ENCODE assay signal across 8 mouse cellular contexts in the genomic region with DNA sequence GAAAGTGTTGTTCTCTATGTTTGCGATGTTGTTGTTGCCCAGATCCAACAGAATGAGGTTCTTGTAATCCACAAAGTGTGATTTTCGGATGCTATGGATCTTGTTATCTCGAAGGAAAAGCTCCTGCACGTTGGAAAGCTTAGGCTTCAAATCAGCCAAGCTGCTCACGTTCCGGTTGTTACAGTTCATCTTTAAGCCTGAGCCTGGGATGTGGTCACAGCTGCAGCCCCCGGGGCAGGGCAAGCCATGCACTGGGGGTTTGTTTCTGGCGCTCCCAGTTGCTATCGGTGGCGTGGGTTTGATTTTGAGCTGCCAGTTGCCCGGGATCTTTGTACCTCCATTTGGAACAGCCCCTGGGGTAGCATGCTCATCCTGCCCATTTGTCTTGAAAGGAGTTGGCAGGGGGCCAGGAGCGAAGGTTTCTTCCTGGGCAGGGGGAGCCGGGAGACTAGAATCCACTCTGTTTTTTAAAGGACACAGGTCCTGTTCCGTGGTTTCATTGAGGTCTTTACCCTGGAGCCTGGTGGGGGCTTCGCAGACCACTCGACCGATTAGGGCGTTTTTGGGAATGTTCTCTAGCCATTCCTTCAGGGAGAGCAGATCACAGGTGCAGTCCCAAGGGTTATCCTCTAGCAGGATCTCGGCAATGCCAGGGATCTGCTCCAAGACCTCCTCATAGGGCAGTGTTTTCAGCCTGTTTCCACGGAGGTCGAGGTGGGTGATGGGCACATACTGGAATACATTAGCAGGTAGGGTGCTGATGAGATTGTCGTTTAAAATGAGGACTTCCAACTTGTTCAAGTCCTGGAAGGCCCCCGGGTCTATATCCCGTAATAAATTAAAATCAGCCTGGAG. TPM values are rescaled to one million over a fixed set of nuclear protein-coding genes. Genes with fewer than 3 reads are reported as not detected.
DNase-seq lines count a peak whose midpoint lies in the region; ATAC-seq and TF ChIP-seq lines count a peak whose summit lies in the region.

No protein-coding gene starts in this region.

- TF ChIP-seq CTCF in cerebellum, adult 2 months (IDR thresholded peaks at IDR 0.05; ENCODE audit: borderline replicate concordance, insufficient read depth, low read depth, low read length): no peak
- TF ChIP-seq CTCF in forebrain, postnatal 0 days (IDR thresholded peaks at IDR 0.05; ENCODE audit: low read depth): no peak

- TF ChIP-seq POLR2A in cerebellum, adult 2 months (IDR thresholded peaks at IDR 0.05; ENCODE audit: borderline replicate concordance, insufficient read depth, low read length): peak; percentile 12; the same call in 1 of the 2 replicates

- peak; percentile 20 for DNase-seq in adrenal gland, postnatal 10 days
- no peak for DNase-seq in adrenal gland, adult 18-20 months (ENCODE audit: low spot score in 2 of 2)
- peak; percentile 81 to 88 for DNase-seq in cerebellum, adult 2 months
- peak; percentile 69 for DNase-seq in forebrain, postnatal 0 days
- DNase-seq in limb, embryonic 11.5 days (ENCODE audit: low spot score): peak; percentile 26
- peak; percentile 76 for DNase-seq in right cerebral cortex, postnatal 14 days

- peak overlapping the region; percentile 80 for H3K4me2 ChIP-seq in forebrain, postnatal 0 days (ENCODE audit: low read depth)
- H3K4me2 ChIP-seq in kidney, embryonic 15.5 days: peak overlapping the region; percentile 73
- H3K4me2 ChIP-seq in limb, embryonic 11.5 days (ENCODE audit: low read depth, severe bottlenecking): peak overlapping the region; percentile 45

- 0 out of 2 replicates have a peak, but pooled peaks have one; percentile 8 for ATAC-seq in forebrain, postnatal 0 days
- ATAC-seq in kidney, embryonic 15.5 days (replicated peaks; ENCODE audit: low FRiP score): no peak
- no peak for ATAC-seq in limb, embryonic 11.5 days (ENCODE audit: insufficient number of reproducible peaks, low FRiP score, low TSS enrichment, low read depth)
- ATAC-seq in CD4-positive, CD25-positive, alpha-beta regulatory T cell, adult 4 months: no peak

- H3K27me3 ChIP-seq in cerebellum, adult 2 months (ENCODE audit: control insufficient read depth, insufficient read depth, low read length): no peaks in the 10 kb centered on the region
- H3K27me3 ChIP-seq in forebrain, postnatal 0 days (ENCODE audit: insufficient read depth, low read length): no peaks in the 10 kb centered on the region
- H3K27me3 ChIP-seq in kidney, embryonic 15.5 days: peaks cover 44% of the 10 kb centered on the region
- peaks cover 34% of the 10 kb centered on the region for H3K27me3 ChIP-seq in limb, embryonic 11.5 days (ENCODE audit: control insufficient read depth, insufficient read depth, low read length)

- H3K27ac ChIP-seq in cerebellum, adult 2 months (ENCODE audit: insufficient read depth, low read length): peak overlapping the region; percentile 58
- H3K27ac ChIP-seq in forebrain, postnatal 0 days (ENCODE audit: low read depth, low read length): peak overlapping the region; percentile 89
- no peak overlapping the region for H3K27ac ChIP-seq in kidney, embryonic 15.5 days
- H3K27ac ChIP-seq in limb, embryonic 11.5 days (replicated peaks; ENCODE audit: low read depth, low read length): no peak overlapping the region

- H3K36me3 ChIP-seq in forebrain, postnatal 0 days (ENCODE audit: insufficient read depth): no peaks in the 10 kb centered on the region
- H3K36me3 ChIP-seq in kidney, embryonic 15.5 days: no peaks in the 10 kb centered on the region
- H3K36me3 ChIP-seq in limb, embryonic 11.5 days (ENCODE audit: control insufficient read depth, insufficient read depth, low read length): no peaks in the 10 kb centered on the region

- H3K9me3 ChIP-seq in forebrain, postnatal 0 days (ENCODE audit: low read length): no peaks in the 10 kb centered on the region
- H3K9me3 ChIP-seq in kidney, embryonic 15.5 days (replicated peaks): no peaks in the 10 kb centered on the region
- no peaks in the 10 kb centered on the region for H3K9me3 ChIP-seq in limb, embryonic 11.5 days (ENCODE audit: control insufficient read depth, low read length)

- under 1% methylated on average over 24 of the region's 24 CpGs for WGBS in cerebellum, adult 2 months
- WGBS in forebrain, postnatal 0 days: under 1% methylated on average over 24 of the region's 24 CpGs
- 2% methylated on average over 24 of the region's 24 CpGs for WGBS in kidney, embryonic 15.5 days
- WGBS in limb, embryonic 11.5 days: 4% methylated on average over 24 of the region's 24 CpGs

- peak overlapping the region; percentile 70 for H3K4me3 ChIP-seq in cerebellum, adult 2 months (replicated peaks; ENCODE audit: insufficient read depth, low read depth, low read length)
- H3K4me3 ChIP-seq in forebrain, postnatal 0 days (ENCODE audit: low read depth, low read length): peak overlapping the region; percentile 68
- peak overlapping the region; percentile 45 for H3K4me3 ChIP-seq in kidney, embryonic 15.5 days (replicated peaks)
- no peak overlapping the region for H3K4me3 ChIP-seq in limb, embryonic 11.5 days (ENCODE audit: low read depth, low read length)

- peak overlapping the region; percentile 83 for H3K9ac ChIP-seq in forebrain, postnatal 0 days
- H3K9ac ChIP-seq in kidney, embryonic 15.5 days: no peak overlapping the region
- H3K9ac ChIP-seq in limb, embryonic 11.5 days (ENCODE audit: low read length): no peak overlapping the region

- H3K4me1 ChIP-seq in cerebellum, adult 2 months (ENCODE audit: control insufficient read depth, insufficient read depth, low read length): no peaks in the 10 kb centered on the region
- no peaks in the 10 kb centered on the region for H3K4me1 ChIP-seq in forebrain, postnatal 0 days (ENCODE audit: insufficient read depth)
- H3K4me1 ChIP-seq in kidney, embryonic 15.5 days: peaks cover 42% of the 10 kb centered on the region
- no peaks in the 10 kb centered on the region; the same call in 1 of the 2 replicates for H3K4me1 ChIP-seq in limb, embryonic 11.5 days (ENCODE audit: control insufficient read depth, insufficient read depth, low read length)

RNA-seq across cellular contexts. Expression of a gene that starts 1.7 kb away (rescaled TPM):
- 1 to 10 TPM; 1.1 to 2.2 TPM for total RNA-seq in adrenal gland, postnatal 10 days (2021)
- 1 to 10 TPM in 1 of 2 experiments, under 1 TPM in 1; 0.99 to 1.3 TPM for total RNA-seq in adrenal gland, adult 18-20 months (2021)
- 34.6 and 36.7 TPM in 2 replicates for polyA plus RNA-seq in cerebellum, adult 2 months (2012; rRNA removed)
- total RNA-seq in forebrain, postnatal 0 days (2014; rRNA removed): 25.3 and 29.8 TPM in 2 replicates
- 16.7 and 21.4 TPM in 2 replicates for polyA plus RNA-seq in forebrain, postnatal 0 days (2015; fragmentation: Nextera tagmentation; extraction: Ambion mirVana)
- polyA plus RNA-seq in kidney, embryonic 15.5 days (2015; fragmentation: Nextera tagmentation; extraction: Ambion mirVana): 0.88 and 0.90 TPM in 2 replicates
- polyA plus RNA-seq in limb, embryonic 11.5 days (2014; fragmentation: Nextera tagmentation; extraction: Ambion mirVana): 0.44 and 0.54 TPM in 2 replicates
- not detected for polyA plus RNA-seq in CD4-positive, CD25-positive, alpha-beta regulatory T cell, adult 4 months (2017; shearing (Covaris generic))

Comparison
In these comparisons a context has a peak if more than half of its experiments do, and no peak if none do; other contexts are left out.
1. DNase-seq: peak in adrenal gland, postnatal 10 days (single experiment), cerebellum, adult 2 months (2 of 2), forebrain, postnatal 0 days (single experiment), limb, embryonic 11.5 days (single experiment) and right cerebral cortex, postnatal 14 days (single experiment); none in adrenal gland, adult 18-20 months (0 of 2).
2. H3K27ac ChIP-seq: peak in cerebellum, adult 2 months (single experiment) and forebrain, postnatal 0 days (single experiment); none in kidney, embryonic 15.5 days (single experiment) and limb, embryonic 11.5 days (single experiment).
3. Peak in every context shown above with its lines, with median percentiles within 50 percentile points of each other: H3K4me2 ChIP-seq.